Mouse (Mus musculus): ENCODE data around the gene Arl14ep. TPM values are rescaled to one million over a fixed set of nuclear protein-coding genes. Genes with fewer than 3 reads are reported as not detected.
"Not testable (repeated sequence)": the region's sequence is repeated elsewhere in the genome, so short reads cannot be mapped to it uniquely, and the experiment has no call there.

Arl14ep gene
- 34.0 and 38.4 TPM in 2 replicates for polyA plus RNA-seq (2015; fragmentation: Nextera tagmentation; extraction: Ambion mirVana)

- ATAC-seq (ENCODE audit: insufficient read depth, low FRiP score) = peak; percentile 97
- under 1% methylated on average over 36 of the region's 36 CpGs for WGBS
Observed at GRCm38 (mm10) chr2:106973959-106974639, at the start of gene Arl14ep. Gene Arl14ep, minus strand, starts transcription at chr2:106974424.

DNA sequence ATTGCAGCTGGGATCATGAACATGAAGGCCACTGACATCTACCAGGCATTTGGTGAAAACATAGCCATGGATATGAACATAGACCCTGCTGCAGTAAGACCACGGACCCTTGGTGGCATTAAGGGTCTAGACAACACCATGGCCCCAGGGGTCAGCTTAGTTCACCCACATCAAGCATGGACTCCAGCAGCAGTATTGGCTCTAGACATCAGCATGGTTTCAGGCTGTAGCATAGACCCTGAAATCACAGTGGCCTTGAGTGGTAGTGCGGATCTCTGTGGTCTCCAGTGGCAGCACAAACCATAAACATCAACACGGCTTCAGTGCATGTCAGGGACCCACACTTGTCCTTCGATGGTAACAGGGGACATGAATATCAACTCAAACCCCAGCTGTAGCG, 48.5 kb upstream of the Arl14ep start:
- no peak overlapping the region for H3K27ac ChIP-seq (ENCODE audit: low read length)

More at GRCm38 (mm10) chr2:106973959-106974639, at the start of gene Arl14ep:
- Histone ChIP-seq H3K36me3 (ENCODE audit: control insufficient read depth, insufficient read depth, low read length) (no peaks in the 10 kb centered on the region), H3K9ac (ENCODE audit: low read length) (peak within 1 kb of the TSS; percentile 98), H3K4me3 (replicated peaks; ENCODE audit: low read length) (peak within 1 kb of the TSS; percentile 94), H3K9me3 (replicated peaks; ENCODE audit: control insufficient read depth, low read length) (no peaks in the 10 kb centered on the region), H3K27me3 (ENCODE audit: control insufficient read depth, insufficient read depth, low read length) (no peaks in the 10 kb centered on the region), H3K4me1 (ENCODE audit: control insufficient read depth, insufficient read depth, low read length) (no peaks in the 10 kb centered on the region), H3K27ac (ENCODE audit: low read length) (peak within 1 kb of the TSS; percentile 63), H3K4me2 (ENCODE audit: low read depth, low read length) (peak within 1 kb of the TSS; percentile 69)

GRCm38 (mm10) chr2:107019331-107019730, 45.1 kb upstream of the Arl14ep start:
- no peaks in the 10 kb centered on the region for H3K4me1 ChIP-seq (ENCODE audit: control insufficient read depth, insufficient read depth, low read length)
- H3K36me3 ChIP-seq (ENCODE audit: control insufficient read depth, insufficient read depth, low read length) = no peaks in the 10 kb centered on the region
- H3K27ac ChIP-seq (ENCODE audit: low read length) = no peak overlapping the region
- no peak overlapping the region for H3K9ac ChIP-seq (ENCODE audit: low read length)
- no peak overlapping the region for H3K4me3 ChIP-seq (replicated peaks; ENCODE audit: low read length)
- WGBS = 42% methylated on average over 2 of the region's 2 CpGs
- no peaks in the 10 kb centered on the region for H3K27me3 ChIP-seq (ENCODE audit: control insufficient read depth, insufficient read depth, low read length)
- no peak for ATAC-seq (ENCODE audit: insufficient read depth, low FRiP score)
- H3K9me3 ChIP-seq (replicated peaks; ENCODE audit: control insufficient read depth, low read length) = no peaks in the 10 kb centered on the region
- H3K4me2 ChIP-seq (ENCODE audit: low read depth, low read length) = no peak overlapping the region

More for the DNA sequence above, 48.5 kb upstream of the Arl14ep start:
- Histone ChIP-seq H3K9me3 (replicated peaks; ENCODE audit: control insufficient read depth, low read length) (no peaks in the 10 kb centered on the region), H3K9ac (ENCODE audit: low read length) (no peak overlapping the region), H3K4me2 (ENCODE audit: low read depth, low read length) (no peak overlapping the region), H3K4me3 (replicated peaks; ENCODE audit: low read length) (no peak overlapping the region), H3K36me3 (ENCODE audit: control insufficient read depth, insufficient read depth, low read length) (no peaks in the 10 kb centered on the region), H3K27me3 (ENCODE audit: control insufficient read depth, insufficient read depth, low read length) (no peaks in the 10 kb centered on the region), H3K4me1 (ENCODE audit: control insufficient read depth, insufficient read depth, low read length) (no peaks in the 10 kb centered on the region)
- 87% methylated on average over 5 of the region's 5 CpGs for WGBS
- ATAC-seq (ENCODE audit: insufficient read depth, low FRiP score) = no peak

- Histone ChIP-seq H3K4me1 (ENCODE audit: control insufficient read depth, insufficient read depth, low read length) (no peaks in the 10 kb centered on the region), H3K36me3 (ENCODE audit: control insufficient read depth, insufficient read depth, low read length) (no peaks in the 10 kb centered on the region), H3K9me3 (replicated peaks; ENCODE audit: control insufficient read depth, low read length) (no peaks in the 10 kb centered on the region), H3K27ac (ENCODE audit: low read length) (no peak overlapping the region), H3K27me3 (ENCODE audit: control insufficient read depth, insufficient read depth, low read length) (no peaks in the 10 kb centered on the region), H3K9ac (ENCODE audit: low read length) (no peak overlapping the region), H3K4me2 (ENCODE audit: low read depth, low read length) (no peak overlapping the region), H3K4me3 (replicated peaks; ENCODE audit: low read length) (no peak overlapping the region)
- WGBS = 77% methylated on average over 4 of the region's 4 CpGs
- no peak for ATAC-seq (ENCODE audit: insufficient read depth, low FRiP score)
Observed at GRCm38 (mm10) chr2:107013161-107013560, 38.9 kb upstream of the Arl14ep start.

- H3K4me1 ChIP-seq (ENCODE audit: control insufficient read depth, insufficient read depth, low read length) = no peaks in the 10 kb centered on the region
- H3K27me3 ChIP-seq (ENCODE audit: control insufficient read depth, insufficient read depth, low read length) = no peaks in the 10 kb centered on the region
- no peak overlapping the region for H3K4me3 ChIP-seq (replicated peaks; ENCODE audit: low read length)
- WGBS = 75% methylated on average over 4 of the region's 4 CpGs
- H3K36me3 ChIP-seq (ENCODE audit: control insufficient read depth, insufficient read depth, low read length) = no peaks in the 10 kb centered on the region
- ATAC-seq (ENCODE audit: insufficient read depth, low FRiP score) = no peak
- no peak overlapping the region for H3K27ac ChIP-seq (ENCODE audit: low read length)
- no peak overlapping the region for H3K9ac ChIP-seq (ENCODE audit: low read length)
- no peak overlapping the region for H3K4me2 ChIP-seq (ENCODE audit: low read depth, low read length)
- H3K9me3 ChIP-seq (replicated peaks; ENCODE audit: control insufficient read depth, low read length) = no peaks in the 10 kb centered on the region
Observed at GRCm38 (mm10) chr2:107012318-107012717, 38.1 kb upstream of the Arl14ep start.

DNA sequence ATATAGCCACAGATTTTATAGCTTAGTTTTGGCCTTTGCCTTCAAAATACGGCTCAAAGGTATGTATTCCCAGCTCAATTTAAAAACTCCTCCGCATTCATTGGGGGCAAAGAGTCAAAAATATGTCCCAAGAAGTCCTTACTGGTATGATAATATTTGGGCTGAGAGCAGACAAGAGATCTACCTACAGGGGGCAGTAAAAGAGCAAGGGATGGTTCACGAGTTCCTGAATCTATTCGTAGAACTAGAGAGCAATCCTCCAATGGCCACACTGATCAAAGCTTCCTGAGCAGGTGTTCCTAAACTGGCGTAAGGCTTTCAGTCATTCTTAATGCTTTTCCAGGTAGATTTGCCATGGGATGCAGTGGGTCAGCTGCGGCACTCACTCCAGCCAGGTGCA, 35.9 kb upstream of the Arl14ep start:
- Histone ChIP-seq H3K4me3 (replicated peaks; ENCODE audit: low read length) (no peak overlapping the region), H3K27ac (ENCODE audit: low read length) (no peak overlapping the region), H3K4me2 (ENCODE audit: low read depth, low read length) (no peak overlapping the region), H3K27me3 (ENCODE audit: control insufficient read depth, insufficient read depth, low read length) (no peaks in the 10 kb centered on the region), H3K9ac (ENCODE audit: low read length) (no peak overlapping the region), H3K4me1 (ENCODE audit: control insufficient read depth, insufficient read depth, low read length) (no peaks in the 10 kb centered on the region), H3K36me3 (ENCODE audit: control insufficient read depth, insufficient read depth, low read length) (no peaks in the 10 kb centered on the region), H3K9me3 (replicated peaks; ENCODE audit: control insufficient read depth, low read length) (no peaks in the 10 kb centered on the region)
- 80% methylated on average over 6 of the region's 6 CpGs for WGBS
- ATAC-seq (ENCODE audit: insufficient read depth, low FRiP score) = no peak

DNA sequence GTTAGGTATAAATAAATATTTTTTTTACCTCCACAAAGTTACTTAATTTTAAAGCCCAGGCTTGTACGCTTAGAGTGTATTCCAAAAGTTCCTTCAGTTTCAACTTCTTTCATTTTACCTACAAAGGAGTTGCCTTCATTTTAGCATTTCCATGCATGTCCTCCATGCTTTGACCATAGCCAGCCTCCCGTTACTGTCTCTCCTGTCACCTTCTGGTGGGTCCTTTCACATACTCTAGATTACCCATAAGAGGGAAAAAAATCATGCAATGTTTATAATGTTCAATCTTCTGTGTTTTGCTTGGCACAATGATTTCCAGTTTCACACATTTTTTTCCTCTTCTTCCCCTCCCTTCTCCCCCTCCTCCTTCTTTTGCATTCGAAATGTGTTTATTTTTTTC, 32.2 kb upstream of the Arl14ep start:
- Histone ChIP-seq H3K36me3 (ENCODE audit: control insufficient read depth, insufficient read depth, low read length) (no peaks in the 10 kb centered on the region), H3K4me1 (ENCODE audit: control insufficient read depth, insufficient read depth, low read length) (no peaks in the 10 kb centered on the region), H3K4me3 (replicated peaks; ENCODE audit: low read length) (no peak overlapping the region), H3K9ac (ENCODE audit: low read length) (no peak overlapping the region), H3K27ac (ENCODE audit: low read length) (no peak overlapping the region), H3K27me3 (ENCODE audit: control insufficient read depth, insufficient read depth, low read length) (no peaks in the 10 kb centered on the region), H3K9me3 (replicated peaks; ENCODE audit: control insufficient read depth, low read length) (no peaks in the 10 kb centered on the region), H3K4me2 (ENCODE audit: low read depth, low read length) (no peak overlapping the region)
- ATAC-seq (ENCODE audit: insufficient read depth, low FRiP score) = no peak
- WGBS = 72% methylated on average over 3 of the region's 3 CpGs

DNA sequence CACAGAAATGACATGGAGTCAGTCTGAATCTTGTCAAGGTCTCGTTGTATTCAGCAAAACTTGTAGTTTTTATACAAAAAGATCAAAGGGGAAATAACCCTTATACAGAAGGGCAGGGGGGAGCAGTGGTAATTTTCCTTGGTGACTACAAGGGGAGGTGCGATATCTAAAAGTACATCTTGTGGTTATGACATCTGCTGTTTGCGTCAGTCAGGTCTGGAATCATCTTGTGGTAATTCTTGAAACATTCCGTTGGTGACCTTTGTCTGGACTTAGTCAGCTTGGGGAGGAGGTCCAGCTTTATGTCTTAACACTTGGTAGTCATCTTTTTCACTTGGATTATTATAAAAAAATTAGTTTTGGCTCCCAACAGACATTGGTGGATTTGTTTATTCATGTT, 31.7 kb upstream of the Arl14ep start:
- H3K27me3 ChIP-seq (ENCODE audit: control insufficient read depth, insufficient read depth, low read length); H3K4me3 ChIP-seq (replicated peaks; ENCODE audit: low read length); H3K4me2 ChIP-seq (ENCODE audit: low read depth, low read length); H3K4me1 ChIP-seq (ENCODE audit: control insufficient read depth, insufficient read depth, low read length); ATAC-seq (ENCODE audit: insufficient read depth, low FRiP score); H3K36me3 ChIP-seq (ENCODE audit: control insufficient read depth, insufficient read depth, low read length); H3K9ac ChIP-seq (ENCODE audit: low read length); H3K9me3 ChIP-seq (replicated peaks; ENCODE audit: control insufficient read depth, low read length); H3K27ac ChIP-seq (ENCODE audit: low read length): not testable (repeated sequence)
- WGBS = 79% methylated on average over 4 of the region's 4 CpGs

- Histone ChIP-seq H3K4me2 (ENCODE audit: low read depth, low read length) (no peak overlapping the region), H3K36me3 (ENCODE audit: control insufficient read depth, insufficient read depth, low read length) (no peaks in the 10 kb centered on the region), H3K9me3 (replicated peaks; ENCODE audit: control insufficient read depth, low read length) (no peaks in the 10 kb centered on the region), H3K27ac (ENCODE audit: low read length) (no peak overlapping the region), H3K4me3 (replicated peaks; ENCODE audit: low read length) (no peak overlapping the region), H3K27me3 (ENCODE audit: control insufficient read depth, insufficient read depth, low read length) (no peaks in the 10 kb centered on the region), H3K9ac (ENCODE audit: low read length) (no peak overlapping the region), H3K4me1 (ENCODE audit: control insufficient read depth, insufficient read depth, low read length) (no peaks in the 10 kb centered on the region)
- 93% methylated on average over 1 of the region's 1 CpGs for WGBS
- ATAC-seq (ENCODE audit: insufficient read depth, low FRiP score) = no peak
Observed at GRCm38 (mm10) chr2:106991261-106991660, 17.0 kb upstream of the Arl14ep start.
